In the genomic region with DNA sequence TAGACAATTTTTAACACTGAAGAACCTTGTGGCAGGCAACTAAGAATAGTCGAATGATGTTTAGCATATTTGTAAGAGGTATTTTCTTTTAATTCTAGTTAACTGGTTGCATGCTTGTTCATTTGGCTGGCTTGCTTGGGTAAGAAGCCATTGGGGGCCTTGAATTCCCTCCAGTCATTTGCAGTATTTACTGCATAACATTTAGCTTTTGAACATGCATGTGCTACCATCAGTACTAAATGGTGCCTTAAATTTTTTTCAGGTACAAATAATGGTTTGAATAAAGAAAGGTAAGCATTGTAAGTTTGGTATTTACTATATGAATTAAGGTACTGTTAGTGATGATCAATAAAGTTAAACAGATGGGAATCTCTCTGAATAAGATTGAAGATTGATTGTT, we compare ENCODE assay signal across 8 mouse cellular contexts. TPM values are rescaled to one million over a fixed set of nuclear protein-coding genes. Genes with fewer than 3 reads are reported as not detected.
DNase-seq lines count a peak whose midpoint lies in the region; ATAC-seq lines count a peak whose summit lies in the region.

No protein-coding gene starts in this region.

- peaks cover 28% of the 10 kb centered on the region for H3K4me1 ChIP-seq in heart, embryonic 15.5 days (replicated peaks)
- peaks cover 28% of the 10 kb centered on the region for H3K4me1 ChIP-seq in hindbrain, embryonic 16.5 days (ENCODE audit: control insufficient read depth, insufficient read depth, low read depth, low read length)
- peaks cover 27% of the 10 kb centered on the region for H3K4me1 ChIP-seq in midbrain, embryonic 16.5 days (ENCODE audit: control insufficient read depth, insufficient read depth, low read length)

- H3K36me3 ChIP-seq in heart, embryonic 15.5 days: peaks cover 38% of the 10 kb centered on the region
- peaks cover 20% of the 10 kb centered on the region for H3K36me3 ChIP-seq in hindbrain, embryonic 16.5 days (ENCODE audit: control insufficient read depth, insufficient read depth, low read length)
- H3K36me3 ChIP-seq in midbrain, embryonic 16.5 days (ENCODE audit: control insufficient read depth, insufficient read depth, low read length): peaks cover 16% of the 10 kb centered on the region

- H3K27ac ChIP-seq in heart, embryonic 15.5 days: peak overlapping the region; percentile 95; the same call in 1 of the 2 replicates
- no peak overlapping the region for H3K27ac ChIP-seq in hindbrain, embryonic 16.5 days (ENCODE audit: low read depth, low read length)
- H3K27ac ChIP-seq in midbrain, embryonic 16.5 days (ENCODE audit: low read length): peak overlapping the region; percentile 89

- DNase-seq in heart, postnatal 14 days: no peak
- peak; percentile 22 for DNase-seq in c-Kit-positive CD71-positive TER-119-positive erythroid progenitor cells, embryonic 14.5 days (ENCODE audit: low spot score)
- DNase-seq in retina, postnatal 1 day: no peak
- no peak for DNase-seq in T-cell, adult 2 months (ENCODE audit: low spot score)
- no peak for DNase-seq in natural killer cell, adult 2 months (ENCODE audit: low spot score in 2 of 2)

- peak overlapping the region; percentile 87 for H3K4me2 ChIP-seq in heart, embryonic 15.5 days
- peak overlapping the region; percentile 78 for H3K4me2 ChIP-seq in hindbrain, embryonic 16.5 days (ENCODE audit: low read length)
- peak overlapping the region; percentile 84 for H3K4me2 ChIP-seq in midbrain, embryonic 16.5 days (ENCODE audit: low read length)

- H3K27me3 ChIP-seq in heart, embryonic 15.5 days: no peaks in the 10 kb centered on the region
- H3K27me3 ChIP-seq in hindbrain, embryonic 16.5 days (replicated peaks; ENCODE audit: control insufficient read depth, insufficient read depth, low read length): no peaks in the 10 kb centered on the region
- no peaks in the 10 kb centered on the region for H3K27me3 ChIP-seq in midbrain, embryonic 16.5 days (ENCODE audit: control insufficient read depth, insufficient read depth, low read depth, low read length)

- WGBS in heart, embryonic 15.5 days: 9% methylated on average over 1 of the region's 1 CpGs
- 3% methylated on average over 1 of the region's 1 CpGs for WGBS in hindbrain, embryonic 16.5 days
- 2% methylated on average over 1 of the region's 1 CpGs for WGBS in midbrain, embryonic 16.5 days

- no peak for ATAC-seq in heart, embryonic 15.5 days (replicated peaks; ENCODE audit: insufficient number of reproducible peaks, insufficient read depth, low FRiP score, low read depth)
- ATAC-seq in hindbrain, embryonic 16.5 days: no peak
- ATAC-seq in midbrain, embryonic 16.5 days: no peak

- H3K4me3 ChIP-seq in heart, embryonic 15.5 days: peak overlapping the region; percentile 82
- H3K4me3 ChIP-seq in hindbrain, embryonic 16.5 days (ENCODE audit: low read length): peak overlapping the region; percentile 79
- H3K4me3 ChIP-seq in midbrain, embryonic 16.5 days (ENCODE audit: low read depth, low read length): peak overlapping the region; percentile 67

- H3K9ac ChIP-seq in heart, embryonic 15.5 days: peak overlapping the region; percentile 79
- peak overlapping the region; percentile 94; the same call in 1 of the 2 replicates for H3K9ac ChIP-seq in hindbrain, embryonic 16.5 days (ENCODE audit: low read depth, low read length)
- peak overlapping the region; percentile 86 for H3K9ac ChIP-seq in midbrain, embryonic 16.5 days (ENCODE audit: low read depth, low read length)

- intact Hi-C loops in heart, postnatal 14 days (cut with DNase I): loop anchor here (5.0 to 10.0 kb wide), 2 partner anchors 95 to 822 kb away; a partner anchor contains a TSS

- H3K9me3 ChIP-seq in heart, embryonic 15.5 days (replicated peaks): no peaks in the 10 kb centered on the region
- no peaks in the 10 kb centered on the region for H3K9me3 ChIP-seq in hindbrain, embryonic 16.5 days (ENCODE audit: control insufficient read depth, low read length)
- no peaks in the 10 kb centered on the region for H3K9me3 ChIP-seq in midbrain, embryonic 16.5 days (replicated peaks; ENCODE audit: control insufficient read depth, low read length, poor library complexity, severe bottlenecking)

RNA-seq across cellular contexts. Expression of a gene that starts 2.4 kb away (rescaled TPM):
- polyA plus RNA-seq in heart, embryonic 15.5 days (2015; fragmentation: Nextera tagmentation; extraction: Ambion mirVana): 6.4 and 7.4 TPM in 2 replicates
- total RNA-seq in heart, postnatal 14 days (2021): 10 to 100 TPM; 12.8 to 15.8 TPM
- polyA plus RNA-seq in hindbrain, embryonic 16.5 days (2015; fragmentation: Nextera tagmentation; extraction: Ambion mirVana): 9.6 and 11.8 TPM in 2 replicates
- polyA plus RNA-seq in midbrain, embryonic 16.5 days (2015; fragmentation: Nextera tagmentation; extraction: Ambion mirVana): 14.0 and 15.8 TPM in 2 replicates

RNA-seq across cellular contexts. Expression of a gene that starts 33.4 kb away (rescaled TPM):
- 26.6 and 28.1 TPM in 2 replicates for polyA plus RNA-seq in heart, embryonic 15.5 days (2015; fragmentation: Nextera tagmentation; extraction: Ambion mirVana)
- 10 to 100 TPM; 17.4 to 17.6 TPM for total RNA-seq in heart, postnatal 14 days (2021)
- 28.5 and 29.0 TPM in 2 replicates for polyA plus RNA-seq in hindbrain, embryonic 16.5 days (2015; fragmentation: Nextera tagmentation; extraction: Ambion mirVana)
- polyA plus RNA-seq in midbrain, embryonic 16.5 days (2015; fragmentation: Nextera tagmentation; extraction: Ambion mirVana): 24.2 and 25.5 TPM in 2 replicates

RNA-seq across cellular contexts. Expression of a gene that starts 33.5 kb away (rescaled TPM):
- 18.4 and 20.5 TPM in 2 replicates for polyA plus RNA-seq in heart, embryonic 15.5 days (2015; fragmentation: Nextera tagmentation; extraction: Ambion mirVana)
- 1 to 10 TPM; 1.9 to 2.2 TPM for total RNA-seq in heart, postnatal 14 days (2021)
- polyA plus RNA-seq in hindbrain, embryonic 16.5 days (2015; fragmentation: Nextera tagmentation; extraction: Ambion mirVana): 10.4 and 11.7 TPM in 2 replicates
- 10.1 and 11.4 TPM in 2 replicates for polyA plus RNA-seq in midbrain, embryonic 16.5 days (2015; fragmentation: Nextera tagmentation; extraction: Ambion mirVana)

RNA-seq across cellular contexts. Expression of a gene that starts 58.6 kb away (rescaled TPM):
- polyA plus RNA-seq in heart, embryonic 15.5 days (2015; fragmentation: Nextera tagmentation; extraction: Ambion mirVana): 2.0 and 3.5 TPM in 2 replicates
- under 1 TPM; 0.31 to 0.41 TPM for total RNA-seq in heart, postnatal 14 days (2021)
- 2.7 and 3.1 TPM in 2 replicates for polyA plus RNA-seq in hindbrain, embryonic 16.5 days (2015; fragmentation: Nextera tagmentation; extraction: Ambion mirVana)
- 3.3 and 4.5 TPM in 2 replicates for polyA plus RNA-seq in midbrain, embryonic 16.5 days (2015; fragmentation: Nextera tagmentation; extraction: Ambion mirVana)
